In the genomic region with DNA sequence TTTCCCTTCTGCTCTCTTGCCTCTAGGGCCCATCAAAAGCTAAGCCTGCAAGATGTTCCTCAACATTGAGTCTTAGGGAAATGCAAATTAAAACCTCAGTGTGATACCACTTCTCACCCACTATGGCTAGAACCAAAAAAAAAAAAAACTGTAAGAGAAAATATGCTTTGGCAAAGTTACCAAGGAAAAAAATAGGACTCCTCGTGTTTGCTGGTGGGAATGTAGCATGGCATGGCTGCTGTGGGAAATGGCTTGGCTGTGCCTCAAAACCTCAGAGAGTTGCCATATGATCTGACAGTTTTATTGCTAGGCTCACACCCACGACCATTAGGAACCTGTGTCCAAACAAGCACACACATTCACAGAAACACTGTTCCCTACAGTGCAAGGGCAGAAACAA, we compare ENCODE assay signal across 18 mouse cellular contexts.
"Had no signal": no experiment of that assay in that cellular context is flagged by ENCODE, and none has a peak within 500 bp of the region (broad histone marks: within the 10 kb centered on the region; RNA-seq: fewer than 3 reads in every experiment).

No protein-coding gene starts in this region.

- H3K27me3 ChIP-seq: lung, embryonic 15.5 days; midbrain, embryonic 13.5 days; midbrain, embryonic 15.5 days; neural tube, embryonic 12.5 days; stomach, embryonic 15.5 days had no signal

- H3K36me3 ChIP-seq: lung, embryonic 15.5 days; midbrain, embryonic 13.5 days; midbrain, embryonic 15.5 days; neural tube, embryonic 12.5 days; stomach, embryonic 15.5 days had no signal

- H3K4me2 ChIP-seq: lung, embryonic 15.5 days; midbrain, embryonic 11.5 days; midbrain, embryonic 13.5 days; midbrain, embryonic 15.5 days; neural tube, embryonic 12.5 days; stomach, embryonic 15.5 days had no signal

- H3K9me3 ChIP-seq: lung, embryonic 15.5 days; midbrain, embryonic 13.5 days; midbrain, embryonic 15.5 days; neural tube, embryonic 12.5 days; stomach, embryonic 15.5 days had no signal

- ATAC-seq: liver, postnatal 0 days; lung, postnatal 0 days; midbrain, embryonic 13.5 days; midbrain, embryonic 15.5 days had no signal

- H3K9ac ChIP-seq: liver, postnatal 0 days; lung, embryonic 15.5 days; midbrain, embryonic 13.5 days; midbrain, embryonic 15.5 days; neural tube, embryonic 12.5 days; stomach, embryonic 15.5 days had no signal

- H3K4me1 ChIP-seq: lung, embryonic 15.5 days; megakaryocyte, embryonic 14.5 days; midbrain, embryonic 13.5 days; midbrain, embryonic 15.5 days; neural tube, embryonic 12.5 days; stomach, embryonic 15.5 days had no signal

- H3K27ac ChIP-seq: lung, embryonic 15.5 days; macrophage; midbrain, embryonic 13.5 days; midbrain, embryonic 15.5 days; neural tube, embryonic 12.5 days; stomach, embryonic 15.5 days; stomach, postnatal 0 days had no signal

- DNase-seq: liver, postnatal 0 days; lung, adult 2 months; lung, postnatal 14 days; lung, postnatal 36 days; right cerebral cortex, postnatal 14 days; thymus, adult 18-20 months; thymus, postnatal 14 days; thymus, postnatal 36 days had no signal

- H3K4me3 ChIP-seq: lung, embryonic 15.5 days; megakaryocyte, embryonic 14.5 days; midbrain, embryonic 13.5 days; midbrain, embryonic 15.5 days; neural tube, embryonic 12.5 days; stomach, embryonic 15.5 days had no signal
